Mouse (Mus musculus) limb, embryonic 13.5 days (tissue): Measurements from ENCODE around the gene Zfp653. TPM values are rescaled to one million over a fixed set of nuclear protein-coding genes. Genes with fewer than 3 reads are reported as not detected.

Experiments
- ATAC-seq: fragments of 200-750 bp; cut with Nextera tagmentation; 2 replicates; pipeline ENCODE4 v1.8.0; 2017; ENCODE audit warnings: low read depth, moderate number of reproducible peaks, moderate TSS enrichment; ENCODE audit not compliant: low FRiP score
- H3K27ac ChIP-seq: fragments of 300-500 bp; sonication (generic); 2 replicates; pipeline ENCODE4 v1.5.1; 2015; ENCODE audit warnings: inconsistent platforms, mild to moderate bottlenecking, moderate library complexity
- H3K27me3 ChIP-seq: fragments of 300-500 bp; sonication (generic); 2 replicates; pipeline ENCODE4 v1.6.1; 2015; ENCODE audit warnings: mild to moderate bottlenecking, inconsistent platforms
- H3K36me3 ChIP-seq: fragments of 300-500 bp; sonication (generic); 2 replicates; pipeline ENCODE4 v1.6.1; 2015; ENCODE audit warnings: inconsistent platforms, mild to moderate bottlenecking, moderate library complexity
- H3K4me1 ChIP-seq: fragments of 300-500 bp; sonication (generic); 2 replicates; pipeline ENCODE4 v1.6.1; 2015; ENCODE audit warnings: inconsistent platforms
- H3K4me2 ChIP-seq: fragments of 300-500 bp; sonication (generic); replicated peaks from 2 replicates; pipeline ENCODE4 v1.6.1; 2015; ENCODE audit warnings: inconsistent platforms, mild to moderate bottlenecking, moderate library complexity
- H3K4me3 ChIP-seq: fragments of 300-500 bp; sonication (generic); 2 replicates; pipeline ENCODE4 v1.5.1; 2015; ENCODE audit warnings: moderate library complexity, mild to moderate bottlenecking, inconsistent platforms
- H3K9ac ChIP-seq: fragments of 300-500 bp; sonication (generic); 2 replicates; pipeline ENCODE4 v1.6.1; 2015; ENCODE audit warnings: mild to moderate bottlenecking, inconsistent platforms
- H3K9me3 ChIP-seq: fragments of 300-500 bp; sonication (generic); 2 replicates; pipeline ENCODE4 v1.6.1; 2016; ENCODE audit warnings: inconsistent platforms
- WGBS: fragments of 180-500 bp; shearing (Covaris S2); methylation state at CpG from one replicate; pipeline ENCODE4 v1.1.7; 2015; 5-methylcytosine and 5-hydroxymethylcytosine counted together
- polyA plus RNA-seq: library from polyadenylated mRNA; unstranded; fragments of >200 nt; fragmentation: Nextera tagmentation; extraction: Ambion mirVana; gene quantifications from 2 replicates; pipeline ENCODE4 v1.2.1, GENCODE M21; 2015

Gene Zfp653
- polyA plus RNA-seq, 1 experiment from 2014 or later, result 11.6 TPM

GRCm38 (mm10) chr9:22050351-22050889 is 20.8 kb downstream of the Zfp653 start:
- no peaks in the 10 kb centered on the region; the same call in 1 of the 2 replicates for H3K9me3 ChIP-seq
- no peaks in the 10 kb centered on the region for H3K36me3 ChIP-seq
- peak; percentile 42; the same call in 1 of the 2 replicates for ATAC-seq
- peak overlapping the region; percentile 39 for H3K4me3 ChIP-seq
- H3K4me1 ChIP-seq, result peaks cover 26% of the 10 kb centered on the region
- WGBS, result under 1% methylated on average over 41 of the region's 43 CpGs
- no peak overlapping the region for H3K27ac ChIP-seq
- no peak overlapping the region for H3K9ac ChIP-seq
- peaks cover 82% of the 10 kb centered on the region for H3K27me3 ChIP-seq
- H3K4me2 ChIP-seq, result peak overlapping the region; percentile 68

- Histone ChIP-seq H3K9me3 (no peaks in the 10 kb centered on the region; the same call in 1 of the 2 replicates), H3K27ac (no peak overlapping the region), H3K27me3 (peaks cover 75% of the 10 kb centered on the region), H3K36me3 (no peaks in the 10 kb centered on the region), H3K4me1 (peaks cover 25% of the 10 kb centered on the region), H3K9ac (no peak overlapping the region), H3K4me3 (no peak overlapping the region), H3K4me2 (peak overlapping the region; percentile 68; the same call in 1 of the 2 replicates)
- no peak for ATAC-seq
- 64% methylated on average over 4 of the region's 4 CpGs for WGBS
Measured at GRCm38 (mm10) chr9:22049721-22050270, 21.4 kb downstream of the Zfp653 start.

- Histone ChIP-seq H3K36me3 (no peaks in the 10 kb centered on the region), H3K4me1 (peaks cover 20% of the 10 kb centered on the region), H3K4me2 (no peak overlapping the region), H3K4me3 (no peak overlapping the region), H3K9me3 (no peaks in the 10 kb centered on the region; the same call in 1 of the 2 replicates), H3K9ac (no peak overlapping the region), H3K27me3 (peaks cover 70% of the 10 kb centered on the region), H3K27ac (no peak overlapping the region)
- no peak for ATAC-seq
- 67% methylated on average over 11 of the region's 11 CpGs for WGBS
Measured at GRCm38 (mm10) chr9:22049315-22049714, 21.9 kb downstream of the Zfp653 start.

GRCm38 (mm10) chr9:22047329-22047728 is 23.8 kb downstream of the Zfp653 start:
- peaks cover 19% of the 10 kb centered on the region for H3K4me1 ChIP-seq
- H3K27me3 ChIP-seq, result peaks cover 51% of the 10 kb centered on the region
- ATAC-seq, result no peak
- no peak overlapping the region for H3K27ac ChIP-seq
- H3K36me3 ChIP-seq, result no peaks in the 10 kb centered on the region
- H3K9ac ChIP-seq, result no peak overlapping the region
- H3K9me3 ChIP-seq, result no peaks in the 10 kb centered on the region
- H3K4me2 ChIP-seq, result no peak overlapping the region
- 56% methylated on average over 9 of the region's 9 CpGs for WGBS
- no peak overlapping the region for H3K4me3 ChIP-seq

GRCm38 (mm10) chr9:22041832-22042231 is 29.3 kb downstream of the Zfp653 start:
- no peak overlapping the region for H3K4me3 ChIP-seq
- ATAC-seq, result no peak
- no peaks in the 10 kb centered on the region for H3K27me3 ChIP-seq
- no peaks in the 10 kb centered on the region for H3K4me1 ChIP-seq
- 59% methylated on average over 2 of the region's 2 CpGs for WGBS
- no peak overlapping the region for H3K27ac ChIP-seq
- H3K9me3 ChIP-seq, result no peaks in the 10 kb centered on the region
- H3K9ac ChIP-seq, result no peak overlapping the region
- H3K4me2 ChIP-seq, result no peak overlapping the region
- H3K36me3 ChIP-seq, result no peaks in the 10 kb centered on the region

GRCm38 (mm10) chr9:22037826-22038225 is 33.4 kb downstream of the Zfp653 start:
- Histone ChIP-seq H3K4me2 (no peak overlapping the region), H3K4me3 (no peak overlapping the region), H3K9me3 (0 out of 2 replicates have a peak, but pooled peaks cover 5% of the 10 kb centered on the region), H3K9ac (no peak overlapping the region), H3K36me3 (no peaks in the 10 kb centered on the region), H3K4me1 (peaks cover 5% of the 10 kb centered on the region; the same call in 1 of the 2 replicates), H3K27me3 (no peaks in the 10 kb centered on the region; the same call in 1 of the 2 replicates), H3K27ac (no peak overlapping the region)
- 79% methylated on average over 10 of the region's 10 CpGs for WGBS
- ATAC-seq, result no peak

GRCm38 (mm10) chr9:22035300-22036044 is 35.7 kb downstream of the Zfp653 start:
- 59% methylated on average over 6 of the region's 6 CpGs for WGBS
- ATAC-seq, result no peak; the same call in 1 of the 2 replicates
- H3K36me3 ChIP-seq, result no peaks in the 10 kb centered on the region
- H3K4me2 ChIP-seq, result no peak overlapping the region
- H3K27ac ChIP-seq, result no peak overlapping the region
- no peaks in the 10 kb centered on the region; the same call in 1 of the 2 replicates for H3K27me3 ChIP-seq
- peaks cover 5% of the 10 kb centered on the region; the same call in 1 of the 2 replicates for H3K4me1 ChIP-seq
- 0 out of 2 replicates have a peak, but pooled peaks cover 5% of the 10 kb centered on the region for H3K9me3 ChIP-seq
- no peak overlapping the region for H3K9ac ChIP-seq
- H3K4me3 ChIP-seq, result no peak overlapping the region

GRCm38 (mm10) chr9:22030386-22030785 is 40.8 kb downstream of the Zfp653 start:
- ATAC-seq, result no peak
- Histone ChIP-seq H3K27ac (no peak overlapping the region), H3K27me3 (no peaks in the 10 kb centered on the region; the same call in 1 of the 2 replicates), H3K4me2 (no peak overlapping the region), H3K9me3 (0 out of 2 replicates have a peak, but pooled peaks cover 5% of the 10 kb centered on the region), H3K36me3 (no peaks in the 10 kb centered on the region), H3K4me3 (no peak overlapping the region), H3K4me1 (peaks cover 2% of the 10 kb centered on the region; the same call in 1 of the 2 replicates), H3K9ac (no peak overlapping the region)
- WGBS, result 92% methylated on average over 9 of the region's 9 CpGs

GRCm38 (mm10) chr9:22028467-22028866 is 42.7 kb downstream of the Zfp653 start:
- no peaks in the 10 kb centered on the region for H3K4me1 ChIP-seq
- no peaks in the 10 kb centered on the region for H3K36me3 ChIP-seq
- no peak overlapping the region for H3K4me2 ChIP-seq
- no peaks in the 10 kb centered on the region for H3K9me3 ChIP-seq
- H3K27me3 ChIP-seq, result peaks cover 3% of the 10 kb centered on the region; the same call in 1 of the 2 replicates
- ATAC-seq, result no peak
- no peak overlapping the region for H3K4me3 ChIP-seq
- H3K9ac ChIP-seq, result no peak overlapping the region
- WGBS, result 65% methylated on average over 7 of the region's 7 CpGs
- H3K27ac ChIP-seq, result no peak overlapping the region

- peaks cover 3% of the 10 kb centered on the region; the same call in 1 of the 2 replicates for H3K27me3 ChIP-seq
- WGBS, result 45% methylated on average over 8 of the region's 8 CpGs
- no peaks in the 10 kb centered on the region for H3K4me1 ChIP-seq
- H3K9ac ChIP-seq, result no peak overlapping the region
- H3K4me3 ChIP-seq, result no peak overlapping the region
- no peak overlapping the region for H3K4me2 ChIP-seq
- no peaks in the 10 kb centered on the region for H3K36me3 ChIP-seq
- H3K27ac ChIP-seq, result no peak overlapping the region
- H3K9me3 ChIP-seq, result no peaks in the 10 kb centered on the region
- ATAC-seq, result no peak
Measured at GRCm38 (mm10) chr9:22024592-22024991, 46.6 kb downstream of the Zfp653 start.

- WGBS, result 86% methylated on average over 7 of the region's 7 CpGs
- ATAC-seq, result no peak
- H3K27me3 ChIP-seq, result no peaks in the 10 kb centered on the region
- no peaks in the 10 kb centered on the region for H3K4me1 ChIP-seq
- peaks cover 26% of the 10 kb centered on the region for H3K36me3 ChIP-seq
- H3K9ac ChIP-seq, result no peak overlapping the region
- no peak overlapping the region for H3K4me2 ChIP-seq
- no peak overlapping the region for H3K4me3 ChIP-seq
- H3K27ac ChIP-seq, result no peak overlapping the region
- H3K9me3 ChIP-seq, result no peaks in the 10 kb centered on the region
Measured at GRCm38 (mm10) chr9:22017208-22017825, 53.9 kb downstream of the Zfp653 start.

- no peak for ATAC-seq
- WGBS, result 58% methylated on average over 10 of the region's 10 CpGs
- no peaks in the 10 kb centered on the region for H3K9me3 ChIP-seq
Measured at GRCm38 (mm10) chr9:22016245-22016644, 54.9 kb downstream of the Zfp653 start.

More at GRCm38 (mm10) chr9:22016245-22016644, 54.9 kb downstream of the Zfp653 start:
- Histone ChIP-seq H3K9ac (no peak overlapping the region), H3K4me2 (no peak overlapping the region), H3K27me3 (no peaks in the 10 kb centered on the region), H3K4me1 (no peaks in the 10 kb centered on the region), H3K27ac (no peak overlapping the region), H3K36me3 (peaks cover 36% of the 10 kb centered on the region), H3K4me3 (no peak overlapping the region)
